Mouse (Mus musculus): ENCODE measurements at regions not wholly inside any gene's neighbourhood (a gene's known extent, or its start where the extent isn't known, plus 50 kb on each side); places are given as distances from the start of the nearest gene placed in this dataset.
"Not testable (repeated sequence)": the region's sequence is repeated elsewhere in the genome, so short reads cannot be mapped to it uniquely, and the experiment has no call there.

DNA sequence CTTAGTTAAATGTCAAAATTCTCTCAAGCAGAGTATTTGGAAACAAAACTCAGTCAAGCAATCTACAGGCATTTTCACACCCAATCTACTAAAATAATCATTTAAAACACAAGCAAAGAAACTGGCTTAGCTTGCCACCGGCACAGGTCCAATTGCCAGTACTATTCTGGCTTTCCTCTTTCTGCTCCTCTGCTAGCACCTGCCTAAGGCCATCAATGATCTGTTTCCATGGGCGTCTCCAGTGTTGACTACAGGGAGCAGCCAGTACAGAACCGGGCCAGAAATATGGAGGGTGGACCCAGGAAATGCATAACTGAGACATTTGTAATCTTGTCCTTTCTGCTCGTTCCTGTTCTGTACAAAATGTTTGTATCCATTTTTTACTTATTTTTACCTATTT, 96.4 kb upstream of the C6 start:
- DNase-seq, result no peak
- intact Hi-C loops (cut with DNase I), result no loop called here

DNA sequence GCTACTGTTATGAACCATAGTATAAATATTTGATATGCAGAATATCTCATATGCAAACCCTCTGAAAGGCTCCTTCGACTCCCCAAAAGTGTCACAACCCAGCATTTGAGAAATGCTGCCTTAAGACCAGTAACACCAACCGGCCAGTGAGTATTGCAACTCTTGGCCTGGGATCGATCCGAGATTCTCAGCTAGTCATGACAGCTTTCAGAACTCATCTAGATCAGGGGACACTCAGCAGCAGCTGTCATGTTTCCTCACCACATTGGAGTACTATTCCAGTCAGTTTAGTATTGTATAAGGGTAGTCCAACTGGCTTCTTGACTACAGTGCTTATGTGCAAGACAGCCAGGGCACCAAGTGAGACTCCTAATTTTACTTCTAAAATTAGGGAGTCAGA, 85.3 kb upstream of the C6 start:
- intact Hi-C loops (cut with DNase I), result no loop called here
- no peak for DNase-seq

DNA sequence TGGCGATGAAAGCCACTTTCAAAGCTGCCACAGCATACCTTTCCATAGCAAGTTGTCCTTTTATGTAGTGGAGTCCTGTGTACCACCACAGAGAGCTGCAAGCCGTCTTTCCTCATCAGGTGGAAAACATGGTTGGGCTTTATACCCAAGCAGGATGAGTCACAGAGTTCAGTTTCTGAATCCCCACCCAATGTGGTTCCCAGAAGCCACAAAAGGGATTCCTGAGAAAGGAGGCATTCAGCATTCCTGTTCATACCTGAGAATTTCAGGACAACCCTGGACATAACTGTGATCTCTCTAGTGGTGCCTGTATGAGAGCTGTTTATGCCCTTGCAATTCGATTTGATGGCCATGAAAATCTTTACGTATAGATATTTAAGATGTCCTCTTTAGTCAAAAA, 84.1 kb upstream of the C6 start:
- intact Hi-C loops (cut with DNase I), result no loop called here
- peak in 1 of 2 experiments; percentile 4 for DNase-seq

DNA sequence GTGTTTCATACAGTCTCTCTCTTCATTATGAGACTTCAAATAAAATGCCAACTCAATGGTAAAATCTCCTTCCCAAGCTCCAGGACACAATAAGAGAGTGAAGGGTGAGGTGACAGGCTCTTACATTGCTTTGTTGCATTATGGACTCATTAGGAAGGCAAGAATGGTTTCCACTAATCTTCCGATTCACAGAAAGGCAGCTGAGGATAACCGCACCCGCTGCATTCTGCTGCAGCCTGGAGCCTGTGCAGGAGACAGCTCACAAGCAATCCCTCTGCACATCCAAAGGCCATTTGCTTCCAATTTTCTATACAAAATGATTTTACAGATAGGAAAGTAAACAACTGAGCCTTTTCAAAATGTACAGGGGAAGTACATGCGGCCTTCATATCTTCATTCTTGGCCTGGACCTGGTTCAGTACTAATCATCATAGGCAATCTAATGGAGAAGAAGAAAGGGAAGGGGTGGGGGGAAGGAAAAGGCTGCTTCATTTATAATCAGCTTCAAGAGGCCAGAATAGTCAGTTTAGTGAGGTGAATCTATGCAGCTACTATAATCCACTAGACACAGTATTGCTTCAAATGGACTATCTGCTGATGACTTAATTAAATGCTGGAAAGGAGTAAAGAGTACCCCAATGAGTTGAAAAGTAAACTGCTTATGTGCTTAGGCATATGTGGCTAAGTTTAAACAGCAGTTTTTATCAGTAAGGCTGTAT, 82.9 kb upstream of the C6 start:
- intact Hi-C loops (cut with DNase I), result no loop called here
- no peak for DNase-seq

DNA sequence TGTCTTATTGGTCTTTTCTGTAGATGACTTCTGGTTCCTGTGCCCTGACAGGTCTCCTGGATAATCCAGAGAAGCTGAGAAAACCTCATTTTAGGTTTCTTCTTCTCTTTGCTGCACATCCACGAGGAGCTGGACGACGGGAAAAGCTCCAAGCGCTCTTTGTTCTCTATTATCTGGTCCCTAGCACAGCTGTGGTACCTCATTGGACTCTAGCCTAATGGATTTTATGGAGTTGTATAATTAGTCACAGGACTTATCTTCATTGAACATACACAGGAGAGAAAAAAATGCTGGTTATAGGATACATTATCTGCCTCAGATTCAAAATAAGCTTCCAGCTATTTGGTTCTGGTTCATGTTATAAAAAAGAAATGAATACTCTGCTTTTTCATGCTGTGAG, 78.3 kb upstream of the C6 start:
- DNase-seq, result no peak
- intact Hi-C loops (cut with DNase I), result no loop called here

DNA sequence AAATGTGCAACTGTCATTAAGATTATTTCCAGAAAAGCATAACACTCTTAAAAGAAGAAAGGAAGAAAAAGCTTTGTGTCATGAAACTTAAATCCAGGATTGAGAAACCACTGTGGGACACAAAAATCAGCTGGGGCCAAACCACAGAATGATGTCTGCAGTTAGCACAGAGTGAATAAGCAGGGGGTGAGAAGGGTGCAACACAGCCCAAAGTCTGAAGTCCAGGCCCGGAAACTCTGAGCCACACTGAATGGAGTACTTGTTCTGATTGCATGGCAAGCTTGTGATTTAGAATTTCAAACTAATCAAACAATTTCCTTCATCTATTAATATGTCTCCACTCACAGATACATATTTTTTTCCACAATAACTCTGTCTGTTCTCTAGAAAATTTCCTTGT, 73.3 kb upstream of the C6 start:
- intact Hi-C loops (cut with DNase I), result no loop called here
- no peak for DNase-seq

DNA sequence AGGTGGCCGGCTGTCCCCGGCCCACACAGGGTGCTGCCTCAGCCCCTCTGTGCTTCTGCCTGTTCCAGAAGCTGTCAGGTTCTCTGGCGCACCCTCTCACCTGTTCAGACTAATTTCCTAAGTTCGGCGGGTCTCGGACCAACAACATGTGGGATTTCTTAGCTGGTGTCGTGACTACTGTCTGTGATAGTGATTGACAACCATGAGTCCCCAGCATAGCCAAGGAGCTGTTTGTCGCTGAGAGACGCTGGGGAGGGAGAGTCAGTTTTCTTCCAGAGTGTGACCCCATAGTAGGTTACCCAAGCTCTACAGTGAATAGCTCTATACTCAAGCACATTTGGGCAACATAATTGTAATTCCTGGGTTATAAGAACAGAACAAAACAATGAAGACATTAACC, 54.1 kb upstream of the C6 start:
- DNase-seq; intact Hi-C loops (cut with DNase I): not testable (repeated sequence)

All from heart, postnatal 10 days (tissue).